Mouse (Mus musculus): Measurements from ENCODE around the gene Gm49711. TPM values are rescaled to one million over a fixed set of nuclear protein-coding genes. Genes with fewer than 3 reads are reported as not detected.

Gm49711 gene
- total and polyA plus RNA-seq, 3 experiments, result not detected

DNA sequence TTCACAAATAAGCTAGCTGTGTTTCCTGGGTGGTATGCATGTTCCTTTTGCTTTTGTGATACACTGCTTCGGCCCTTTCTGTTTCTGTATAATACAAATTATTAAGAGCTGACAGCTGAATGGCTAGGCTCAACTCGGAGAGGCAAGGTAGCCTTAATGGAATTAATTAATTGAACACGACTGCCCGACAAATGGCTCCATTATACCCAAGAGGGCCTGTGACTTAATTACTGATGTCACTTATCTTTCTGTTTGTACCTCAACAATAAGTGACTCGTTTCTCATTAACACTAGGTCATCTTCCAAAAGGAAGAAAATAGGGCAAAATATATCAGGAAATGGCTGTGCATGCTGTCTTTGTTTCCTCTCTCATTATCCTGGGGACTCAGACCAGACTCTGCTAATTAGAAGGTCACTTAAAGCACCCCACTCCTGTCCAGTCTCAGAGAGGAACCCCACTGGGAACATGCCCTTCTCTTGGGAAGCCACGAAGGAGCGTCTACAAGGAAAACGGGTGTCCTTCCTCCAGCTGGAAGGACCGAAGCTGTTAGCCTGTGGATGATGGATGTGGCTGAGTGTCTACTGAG lies 84.4 kb downstream of the Gm49711 start:
- Histone ChIP-seq H3K36me3 (replicated peaks in 1 of 2; ENCODE audit: control insufficient read depth in 1 of 2, insufficient read depth in 1 of 2, low read length in 1 of 2) (no peaks in the 10 kb centered on the region), H3K27me3 (replicated peaks) (no peaks in the 10 kb centered on the region), H3K9me3 (replicated peaks; ENCODE audit: low read length) (no peaks in the 10 kb centered on the region), H3K27ac (ENCODE audit: insufficient read depth, low read depth) (no peak overlapping the region), H3K79me2 (replicated peaks; ENCODE audit: control insufficient read depth, extremely low read depth, insufficient read depth, poor library complexity, severe bottlenecking) (no peaks in the 10 kb centered on the region), H3K9ac (ENCODE audit: insufficient read depth, low read depth) (no peak overlapping the region), H3K4me2 (ENCODE audit: insufficient read depth, low read depth, poor library complexity, severe bottlenecking) (no peak overlapping the region), H3K4me3 (replicated peaks in 1 of 3; ENCODE audit: low read depth in 2 of 3, low read length in 2 of 3, poor library complexity in 1 of 3) (no peak overlapping the region), H3K4me1 (ENCODE audit: control insufficient read depth in 1 of 2, insufficient read depth in 2 of 2) (no peaks in the 10 kb centered on the region)
- in situ Hi-C loops (cut with MboI; ENCODE audit: low pct_ligation_motif_present, low pct_unique_long_range_greater_than_20kb, low sequenced_read_pairs), result no loop called here
- TF ChIP-seq NELFE (IDR thresholded peaks at IDR 0.05; ENCODE audit: low read depth, low read length) (no peak), SIN3A (IDR thresholded peaks at IDR 0.05; ENCODE audit: low read length) (no peak), NRF1 (IDR thresholded peaks at IDR 0.05; ENCODE audit: low read depth, low read length) (no peak), POLR2AphosphoS2 (IDR thresholded peaks at IDR 0.05; ENCODE audit: low read depth, low read length) (no peak), ZMIZ1 (IDR thresholded peaks at IDR 0.05; ENCODE audit: low read depth, low read length) (no peak), E2F4 (IDR thresholded peaks at IDR 0.05; ENCODE audit: insufficient replicate concordance, low read depth, low read length) (no peak), MAFK (IDR thresholded peaks at IDR 0.05; ENCODE audit: insufficient replicate concordance, low read length) (no peak), MAX (IDR thresholded peaks at IDR 0.05; ENCODE audit: low read length) (no peak), MYC (IDR thresholded peaks at IDR 0.05; ENCODE audit: low read depth, low read length) (no peak), ETS1 (conservative IDR thresholded peaks at IDR 0.05; ENCODE audit: low read depth, low read length) (no peak), CHD2 (IDR thresholded peaks at IDR 0.05; ENCODE audit: low read length) (no peak), USF1 (IDR thresholded peaks at IDR 0.05; ENCODE audit: low read depth, low read length) (no peak), MXI1 (IDR thresholded peaks at IDR 0.05; ENCODE audit: low read depth, low read length) (no peak), ELF1 (IDR thresholded peaks at IDR 0.05; ENCODE audit: low read depth, low read length) (no peak), KAT2A (IDR thresholded peaks at IDR 0.05; ENCODE audit: insufficient replicate concordance, low read length) (no peak), CTCF (conservative IDR thresholded peaks at IDR 0.05 in 1 of 2, IDR thresholded peaks at IDR 0.05 in 1 of 2; ENCODE audit: low read depth in 2 of 2, low read length in 2 of 2) (no peak), SMC3 (IDR thresholded peaks at IDR 0.05; ENCODE audit: low read depth, low read length) (no peak), ZC3H11A (IDR thresholded peaks at IDR 0.05; ENCODE audit: low read depth, low read length) (no peak), IRF4 (IDR thresholded peaks at IDR 0.05; ENCODE audit: low read depth, low read length) (no peak), USF2 (conservative IDR thresholded peaks at IDR 0.05; ENCODE audit: low read depth, low read length) (no peak)
- DNase-seq (ENCODE audit: extremely low read depth), result no peak
- dilution Hi-C loops (cut with MboI; ENCODE audit: extremely low pct_ligation_motif_present, extremely low pct_unique_long_range_greater_than_20kb, low sequenced_read_pairs), result no loop called here

DNA sequence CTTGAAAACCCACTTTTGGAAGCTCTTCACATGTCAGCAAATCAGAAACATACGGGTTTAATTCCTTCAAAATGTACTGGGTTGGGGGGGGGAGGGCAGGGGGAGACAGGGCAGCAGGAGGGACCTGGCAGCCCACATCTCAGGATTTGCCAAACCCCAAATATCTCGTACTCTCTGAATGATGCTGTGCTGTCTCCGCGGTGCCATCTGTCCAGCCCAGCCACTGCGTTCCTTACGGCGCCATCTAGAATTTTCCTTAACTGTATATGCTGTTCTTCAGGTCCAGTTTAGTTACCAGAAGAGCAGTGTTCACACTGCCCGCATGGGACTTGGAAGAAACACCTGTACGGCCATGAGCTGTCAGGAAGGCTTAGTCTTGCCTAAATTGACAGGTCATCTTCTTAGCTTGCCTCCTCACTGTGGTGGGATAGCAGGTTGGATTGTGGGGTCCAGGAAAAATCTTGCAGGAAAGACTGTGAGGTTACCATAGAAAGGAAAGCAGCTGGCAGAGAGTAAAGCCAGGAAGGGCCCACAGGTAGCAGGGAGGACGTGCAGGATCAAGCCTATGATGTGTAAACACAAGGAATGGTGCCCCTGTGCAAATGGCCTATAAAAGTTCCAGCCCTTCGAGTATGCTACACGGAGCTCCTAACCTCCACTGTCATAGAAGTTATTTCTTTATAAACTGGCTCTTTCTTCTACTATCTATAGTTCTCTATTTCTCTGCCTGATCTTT lies 89.7 kb downstream of the Gm49711 start:
- Histone ChIP-seq H3K9me3 (replicated peaks; ENCODE audit: low read length) (no peaks in the 10 kb centered on the region), H3K4me1 (ENCODE audit: control insufficient read depth in 1 of 2, insufficient read depth in 2 of 2) (no peaks in the 10 kb centered on the region), H3K36me3 (replicated peaks in 1 of 2; ENCODE audit: control insufficient read depth in 1 of 2, insufficient read depth in 1 of 2, low read length in 1 of 2) (no peaks in the 10 kb centered on the region), H3K4me2 (ENCODE audit: insufficient read depth, low read depth, poor library complexity, severe bottlenecking) (no peak overlapping the region), H3K27ac (ENCODE audit: insufficient read depth, low read depth) (no peak overlapping the region), H3K27me3 (replicated peaks) (no peaks in the 10 kb centered on the region), H3K4me3 (replicated peaks in 1 of 3; ENCODE audit: low read depth in 2 of 3, low read length in 2 of 3, poor library complexity in 1 of 3) (no peak overlapping the region), H3K9ac (ENCODE audit: insufficient read depth, low read depth) (no peak overlapping the region), H3K79me2 (replicated peaks; ENCODE audit: control insufficient read depth, extremely low read depth, insufficient read depth, poor library complexity, severe bottlenecking) (no peaks in the 10 kb centered on the region)
- dilution Hi-C loops (cut with MboI; ENCODE audit: extremely low pct_ligation_motif_present, extremely low pct_unique_long_range_greater_than_20kb, low sequenced_read_pairs) (no loop called here), in situ Hi-C loops (cut with MboI; ENCODE audit: low pct_ligation_motif_present, low pct_unique_long_range_greater_than_20kb, low sequenced_read_pairs) (no loop called here)
- TF ChIP-seq UBTF (IDR thresholded peaks at IDR 0.05; ENCODE audit: low read depth, low read length) (no peak), RAD21 (IDR thresholded peaks at IDR 0.05; ENCODE audit: low read depth, low read length) (no peak)
- DNase-seq (ENCODE audit: extremely low read depth), result no peak
